Mouse (Mus musculus): ENCODE measurements around the gene Stam2.

- TF ChIP-seq E2F4 (IDR thresholded peaks at IDR 0.05; ENCODE audit: insufficient replicate concordance, low read depth, low read length) (no peak), POLR2A (IDR thresholded peaks at IDR 0.05; ENCODE audit: low read depth, low read length) (no peak), CTCF (conservative IDR thresholded peaks at IDR 0.05 in 1 of 2, IDR thresholded peaks at IDR 0.05 in 1 of 2; ENCODE audit: low read depth in 2 of 2, low read length in 2 of 2) (no peak)
Measured at GRCm38 (mm10) chr2:52714111-52714510, 28.0 kb downstream of the Stam2 start.
